Mouse (Mus musculus) stomach, embryonic 14.5 days (tissue): ENCODE results near the gene Mt1. TPM values are rescaled to one million over a fixed set of nuclear protein-coding genes. Genes with fewer than 3 reads are reported as not detected.

Experiments
- ATAC-seq: fragments of 200-750 bp; cut with Nextera tagmentation; 2 replicates; pipeline ENCODE4 v1.8.0; 2017; ENCODE audit warnings: low read depth, moderate TSS enrichment; ENCODE audit not compliant: insufficient number of reproducible peaks, insufficient read depth, low FRiP score
- H3K27ac ChIP-seq: fragments of 300-500 bp; sonication (generic); 2 replicates; pipeline ENCODE4 v1.5.1; 2014; ENCODE audit warnings: mild to moderate bottlenecking, low read length, moderate library complexity, mixed read lengths
- H3K27me3 ChIP-seq: fragments of 300-500 bp; sonication (generic); 2 replicates; pipeline ENCODE4 v1.6.1; 2014; ENCODE audit warnings: low read length, control low read depth, mixed read lengths; ENCODE audit not compliant: control insufficient read depth, insufficient read depth
- H3K36me3 ChIP-seq: fragments of 300-500 bp; sonication (generic); 2 replicates; pipeline ENCODE4 v1.6.1; 2014; ENCODE audit warnings: mild to moderate bottlenecking, control low read depth, low read length, moderate library complexity, mixed read lengths; ENCODE audit not compliant: control insufficient read depth, insufficient read depth
- H3K4me1 ChIP-seq: fragments of 300-500 bp; sonication (generic); 2 replicates; pipeline ENCODE4 v1.6.1; 2014; ENCODE audit warnings: low read length, control low read depth, mixed read lengths; ENCODE audit not compliant: control insufficient read depth, insufficient read depth
- H3K4me2 ChIP-seq: fragments of 300-500 bp; sonication (generic); replicated peaks from 2 replicates; pipeline ENCODE4 v1.6.1; 2014; ENCODE audit warnings: low read depth, low read length, control low read depth
- H3K4me3 ChIP-seq: fragments of 300-500 bp; sonication (generic); 2 replicates; pipeline ENCODE4 v1.5.1; 2014; ENCODE audit warnings: low read depth, low read length, control low read depth
- H3K9ac ChIP-seq: fragments of 300-500 bp; sonication (generic); replicated peaks from 2 replicates; pipeline ENCODE4 v1.6.1; 2014; ENCODE audit warnings: low read depth, mild to moderate bottlenecking, control low read depth, low read length, moderate library complexity, mixed read lengths
- H3K9me3 ChIP-seq: fragments of 300-500 bp; sonication (generic); 2 replicates; pipeline ENCODE4 v1.6.1; 2016; ENCODE audit warnings: low read depth, low read length, control low read depth; ENCODE audit not compliant: control insufficient read depth
- WGBS: fragments of 180-500 bp; shearing (Covaris S2); extraction: QIAGEN DNeasy Blood & Tissue Kit; methylation state at CpG from one replicate; pipeline ENCODE4 v1.1.7; 2014; 5-methylcytosine and 5-hydroxymethylcytosine counted together
- polyA plus RNA-seq: library from polyadenylated mRNA; unstranded; fragments of >200 nt; fragmentation: Nextera tagmentation; extraction: Ambion mirVana; gene quantifications from 2 replicates; pipeline ENCODE4 v1.2.1, GENCODE M21; 2014

The Mt1 gene
- polyA plus RNA-seq, 1 experiment from 2014 or later: 888 TPM

GRCm38 (mm10) chr8:94177716-94178390, 1.0 kb upstream of the Mt1 start:
- Histone ChIP-seq H3K4me2 (no peak overlapping the region), H3K9ac (no peak overlapping the region), H3K27ac (no peak overlapping the region), H3K27me3 (peaks cover 26% of the 10 kb centered on the region; the same call in 1 of the 2 replicates), H3K4me3 (no peak overlapping the region), H3K36me3 (no peaks in the 10 kb centered on the region), H3K4me1 (peaks cover 15% of the 10 kb centered on the region; the same call in 1 of the 2 replicates), H3K9me3 (no peaks in the 10 kb centered on the region)
- ATAC-seq: no peak
- 68% methylated on average over 7 of the region's 7 CpGs for WGBS

DNA sequence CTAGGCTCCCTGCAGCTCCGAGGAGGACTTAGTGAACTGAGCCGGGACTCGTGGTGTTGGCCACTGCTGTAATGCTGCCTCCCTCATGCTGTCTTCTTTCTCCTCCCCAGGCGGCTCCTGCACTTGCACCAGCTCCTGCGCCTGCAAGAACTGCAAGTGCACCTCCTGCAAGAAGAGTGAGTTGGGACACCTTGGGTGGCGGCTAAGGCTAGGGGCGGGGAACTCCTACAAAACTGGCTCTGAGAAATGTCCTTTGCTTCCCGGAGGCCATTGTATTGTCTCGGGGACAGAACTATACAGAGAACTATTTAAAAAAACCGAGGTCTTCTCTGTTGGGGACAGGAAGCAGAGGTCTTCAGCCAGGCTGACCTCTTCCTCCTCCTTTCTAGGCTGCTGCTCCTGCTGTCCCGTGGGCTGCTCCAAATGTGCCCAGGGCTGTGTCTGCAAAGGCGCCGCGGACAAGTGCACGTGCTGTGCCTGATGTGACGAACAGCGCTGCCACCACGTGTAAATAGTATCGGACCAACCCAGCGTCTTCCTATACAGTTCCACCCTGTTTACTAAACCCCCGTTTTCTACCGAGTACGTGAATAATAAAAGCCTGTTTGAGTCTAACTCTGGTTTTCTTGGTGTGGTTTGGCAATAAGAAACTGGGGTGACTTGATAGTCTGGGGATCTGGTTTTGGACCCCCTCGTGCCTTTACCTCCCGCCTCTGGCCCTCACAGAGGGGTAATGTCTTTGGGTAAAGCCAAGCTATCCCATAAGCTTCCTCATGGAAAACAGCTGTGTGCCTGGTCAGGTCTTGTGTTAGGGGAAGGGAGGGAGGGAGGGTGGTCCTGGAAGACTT, 1.1 kb downstream of the Mt1 start:
- Histone ChIP-seq H3K27me3 (peaks cover 27% of the 10 kb centered on the region), H3K27ac (peak overlapping the region; percentile 78)
- WGBS: 7% methylated on average over 25 of the region's 25 CpGs

DNA sequence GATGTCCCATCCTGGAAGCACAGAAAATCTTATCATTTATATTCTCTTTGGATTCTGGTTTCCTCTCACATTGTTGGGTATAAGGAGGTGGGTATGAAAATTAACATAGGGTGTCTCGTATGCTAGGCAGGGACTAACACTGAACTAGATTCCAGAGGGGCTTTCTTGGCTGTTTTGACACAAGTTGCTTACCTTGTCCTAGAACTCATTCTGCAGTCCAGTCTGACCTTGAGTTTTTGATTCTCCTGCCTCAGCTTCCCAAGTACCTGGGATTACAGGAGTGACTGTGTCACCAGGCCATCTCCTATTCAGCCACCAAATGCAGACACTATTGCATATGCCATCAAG, 1.7 kb downstream of the Mt1 start:
- H3K36me3 ChIP-seq: no peaks in the 10 kb centered on the region
- peaks cover 15% of the 10 kb centered on the region; the same call in 1 of the 2 replicates for H3K4me1 ChIP-seq
- no peak overlapping the region for H3K27ac ChIP-seq
- no peaks in the 10 kb centered on the region for H3K9me3 ChIP-seq
- no peak for ATAC-seq
- peak overlapping the region; percentile 44; the same call in 1 of the 2 replicates for H3K4me3 ChIP-seq
- peak overlapping the region; percentile 80 for H3K4me2 ChIP-seq
- no peak overlapping the region for H3K9ac ChIP-seq
- peaks cover 27% of the 10 kb centered on the region for H3K27me3 ChIP-seq
- WGBS: 79% methylated on average over 1 of the region's 1 CpGs

More for the DNA sequence above, 1.1 kb downstream of the Mt1 start:
- no peak for ATAC-seq
- peak overlapping the region; percentile 47 for H3K9ac ChIP-seq
- peaks cover 15% of the 10 kb centered on the region; the same call in 1 of the 2 replicates for H3K4me1 ChIP-seq
- H3K36me3 ChIP-seq: no peaks in the 10 kb centered on the region
- H3K9me3 ChIP-seq: no peaks in the 10 kb centered on the region
- H3K4me2 ChIP-seq: peak overlapping the region; percentile 80
- H3K4me3 ChIP-seq: peak overlapping the region; percentile 44

DNA sequence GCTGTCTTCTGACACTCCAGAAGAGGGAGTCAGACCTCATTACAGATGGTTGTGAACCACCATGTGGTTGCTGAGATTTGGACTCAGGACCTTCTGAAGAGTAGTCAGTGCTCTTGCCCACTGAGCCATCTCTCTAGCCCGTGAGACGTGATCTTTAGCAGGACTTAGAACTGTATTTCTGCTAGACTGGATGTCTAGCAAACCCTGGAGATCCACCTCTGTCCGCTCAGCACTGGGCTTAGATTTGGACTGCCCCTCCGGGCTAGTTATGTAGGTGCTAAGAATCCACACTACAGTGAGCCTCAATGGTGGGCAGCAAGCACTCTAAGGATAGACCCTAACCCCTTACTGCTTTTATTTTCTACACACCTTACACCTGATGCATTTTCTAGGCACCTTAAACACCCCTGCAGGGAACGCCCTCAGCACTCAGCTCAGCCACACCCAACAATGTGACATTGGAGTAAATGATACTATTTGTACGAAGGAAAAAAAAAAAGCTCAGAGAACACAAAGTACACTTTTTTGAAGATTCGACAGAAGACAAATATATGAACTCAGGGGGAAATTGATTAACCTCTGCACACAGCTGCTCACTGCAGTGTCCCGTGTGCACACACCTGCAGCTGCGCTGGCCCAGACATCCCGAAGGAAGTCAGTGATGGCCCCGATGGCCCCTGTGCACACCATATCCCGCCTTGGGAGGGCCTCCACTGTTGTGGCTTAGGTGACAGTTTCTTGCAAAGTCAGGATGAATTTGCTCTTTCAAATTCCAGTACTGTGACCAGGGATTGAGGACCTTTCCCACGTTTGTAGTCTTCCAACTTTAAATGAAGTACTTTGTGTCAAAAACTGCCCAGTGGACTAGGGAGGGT, 3.4 kb downstream of the Mt1 start:
- Histone ChIP-seq H3K4me1 (peaks cover 22% of the 10 kb centered on the region; the same call in 1 of the 2 replicates), H3K27me3 (peaks cover 29% of the 10 kb centered on the region), H3K27ac (peak overlapping the region; percentile 68), H3K9me3 (no peaks in the 10 kb centered on the region), H3K4me3 (peak overlapping the region; percentile 20; the same call in 1 of the 2 replicates), H3K9ac (no peak overlapping the region), H3K36me3 (no peaks in the 10 kb centered on the region), H3K4me2 (peak overlapping the region; percentile 44)
- WGBS: 55% methylated on average over 13 of the region's 13 CpGs
- ATAC-seq: no peak

DNA sequence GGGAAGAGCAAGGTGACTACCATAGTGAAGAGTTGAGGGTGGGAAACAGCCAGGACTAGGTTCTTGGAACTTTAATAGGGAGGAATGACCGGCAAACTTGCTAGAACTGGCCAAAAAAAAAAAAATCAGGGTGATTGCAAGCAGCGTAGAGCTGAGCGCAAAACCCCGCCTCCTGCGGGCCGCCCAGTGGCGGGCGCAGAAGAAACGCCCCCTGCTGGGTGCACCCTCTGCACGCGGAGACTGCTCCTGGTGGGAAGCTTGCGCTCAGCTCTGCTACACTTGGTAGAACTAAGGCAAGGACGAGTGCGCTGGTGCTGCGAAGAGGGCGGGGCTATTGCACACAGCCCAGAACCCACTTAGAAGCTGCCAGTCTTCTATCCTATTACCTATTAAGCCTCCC, 4.2 kb downstream of the Mt1 start:
- H3K4me1 ChIP-seq: peaks cover 22% of the 10 kb centered on the region; the same call in 1 of the 2 replicates
- no peak overlapping the region for H3K9ac ChIP-seq
- peaks cover 26% of the 10 kb centered on the region for H3K27me3 ChIP-seq
- peak overlapping the region; percentile 20 for H3K4me3 ChIP-seq
- ATAC-seq: peak; percentile 70
- H3K9me3 ChIP-seq: no peaks in the 10 kb centered on the region
- H3K27ac ChIP-seq: peak overlapping the region; percentile 68
- 0% methylated on average over 16 of the region's 16 CpGs for WGBS
- no peaks in the 10 kb centered on the region for H3K36me3 ChIP-seq
- H3K4me2 ChIP-seq: peak overlapping the region; percentile 44

DNA sequence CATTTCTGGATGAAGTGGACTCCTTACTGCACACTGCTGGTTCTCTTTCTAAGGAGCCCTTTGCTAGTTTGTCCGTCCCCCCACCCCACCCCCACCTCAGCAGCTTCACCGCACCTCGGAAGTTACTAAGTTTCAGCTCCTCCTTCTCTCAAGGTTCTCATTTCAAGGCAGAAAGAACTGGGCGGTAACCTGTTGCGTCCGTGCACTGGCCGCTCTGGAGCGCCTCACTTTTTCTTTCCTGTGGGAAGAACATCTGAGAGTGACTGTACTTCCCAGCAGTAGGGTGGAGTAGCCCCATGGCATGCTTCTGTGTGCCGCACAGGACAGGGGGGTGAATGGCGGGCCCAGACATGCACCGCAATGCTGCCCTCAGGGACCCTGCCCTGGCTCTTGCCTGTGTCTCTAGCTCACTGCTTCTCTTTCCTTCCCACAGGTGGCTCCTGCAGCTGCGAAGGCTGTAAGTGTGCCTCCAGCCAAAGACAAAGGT, 5.5 kb downstream of the Mt1 start:
- H3K27me3 ChIP-seq: peaks cover 20% of the 10 kb centered on the region
- H3K36me3 ChIP-seq: no peaks in the 10 kb centered on the region
- H3K4me3 ChIP-seq: no peak overlapping the region
- H3K27ac ChIP-seq: peak overlapping the region; percentile 78
- no peak for ATAC-seq
- H3K9ac ChIP-seq: no peak overlapping the region
- 22% methylated on average over 12 of the region's 12 CpGs for WGBS
- peaks cover 18% of the 10 kb centered on the region; the same call in 1 of the 2 replicates for H3K4me1 ChIP-seq
- H3K4me2 ChIP-seq: 0 out of 2 replicates have a peak overlapping the region, but pooled peaks have one; percentile 44
- H3K9me3 ChIP-seq: no peaks in the 10 kb centered on the region

DNA sequence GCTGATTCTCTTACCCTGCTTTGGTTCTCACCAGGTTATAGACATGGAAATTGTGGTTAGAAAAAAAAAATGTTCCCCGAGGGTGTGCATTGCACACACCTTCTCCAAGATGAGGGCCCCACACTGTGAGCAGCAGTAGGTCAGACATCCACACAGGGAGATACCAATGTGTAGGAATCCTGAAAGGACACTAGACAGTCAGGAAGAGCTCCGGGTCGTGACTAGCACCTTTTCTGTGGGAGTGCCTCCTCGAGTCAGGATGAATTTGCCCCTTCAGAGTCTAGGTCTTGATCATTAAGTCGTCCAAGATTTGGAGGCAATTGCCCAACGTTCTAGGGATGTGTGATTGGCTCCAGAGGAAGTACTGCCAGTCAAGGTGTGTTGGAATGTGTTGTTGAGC, 6.9 kb downstream of the Mt1 start:
- no peak overlapping the region for H3K4me2 ChIP-seq
- H3K4me3 ChIP-seq: no peak overlapping the region
- H3K4me1 ChIP-seq: peaks cover 13% of the 10 kb centered on the region
- H3K27me3 ChIP-seq: peaks cover 15% of the 10 kb centered on the region; the same call in 1 of the 2 replicates
- WGBS: 63% methylated on average over 6 of the region's 6 CpGs
- no peak overlapping the region for H3K9ac ChIP-seq
- ATAC-seq: no peak
- no peaks in the 10 kb centered on the region for H3K9me3 ChIP-seq
- H3K27ac ChIP-seq: no peak overlapping the region; the same call in 1 of the 2 replicates
- no peaks in the 10 kb centered on the region for H3K36me3 ChIP-seq
